Mouse (Mus musculus) CH12.LX (cell line): Measurements from ENCODE around the gene Ebf1. TPM values are rescaled to one million over a fixed set of nuclear protein-coding genes. Genes with fewer than 3 reads are reported as not detected.

Source experiments
- DNase-seq: peaks from one replicate; pipeline ENCODE4 v3.0.0-alpha.2; 2013; ENCODE audit errors: extremely low read depth
- H3K27ac ChIP-seq: 2 replicates; pipeline ENCODE4 v1.5.1; 2012; ENCODE audit warnings: low read depth, mild to moderate bottlenecking, control low read depth, moderate library complexity; ENCODE audit not compliant: insufficient read depth
- H3K27me3 ChIP-seq: replicated peaks from 2 replicates; pipeline ENCODE3; 2012; ENCODE audit warnings: inconsistent platforms
- H3K36me3 ChIP-seq, 2 experiments: replicated peaks in 1 of 2; 2 replicates each; pipeline versions ENCODE3 to v1.6.1; 2012; ENCODE audit warnings: inconsistent platforms in 1 of 2, low read length in 1 of 2, mild to moderate bottlenecking in 1 of 2, mixed read lengths in 1 of 2, moderate library complexity in 1 of 2; ENCODE audit not compliant: control insufficient read depth in 1 of 2, insufficient read depth in 1 of 2
- H3K4me1 ChIP-seq, 2 experiments: 2 replicates each; pipeline ENCODE4 v1.6.1; 2012; ENCODE audit warnings: inconsistent platforms in 1 of 2, moderate library complexity in 1 of 2; ENCODE audit not compliant: insufficient read depth in 2 of 2, control insufficient read depth in 1 of 2
- H3K4me2 ChIP-seq: 2 replicates; pipeline ENCODE4 v1.6.1; 2012; ENCODE audit warnings: low read depth, mild to moderate bottlenecking, control low read depth; ENCODE audit not compliant: poor library complexity, insufficient read depth, severe bottlenecking
- H3K4me3 ChIP-seq, 3 experiments: fragments of 150-350 bp in 1 of 3; sonication (generic) in 1 of 3; replicated peaks in 1 of 3; 2 replicates each; pipeline versions ENCODE3 to v1.5.1; 2011 to 2012; ENCODE audit warnings: low read depth in 2 of 3, low read length in 2 of 3, mild to moderate bottlenecking in 2 of 3, moderate library complexity in 2 of 3, control low read depth in 1 of 3, improper control_type of control experiment in 1 of 3, inconsistent platforms in 1 of 3, mixed read lengths in 1 of 3; ENCODE audit not compliant: poor library complexity in 1 of 3
- H3K79me2 ChIP-seq: replicated peaks from 2 replicates; pipeline ENCODE4 v1.6.1; 2012; ENCODE audit warnings: mild to moderate bottlenecking, moderate library complexity; ENCODE audit not compliant: control insufficient read depth, poor library complexity, insufficient read depth, severe bottlenecking; ENCODE audit errors: extremely low read depth
- H3K9ac ChIP-seq: 2 replicates; pipeline ENCODE4 v1.6.1; 2012; ENCODE audit warnings: low read depth, mild to moderate bottlenecking, control low read depth, moderate library complexity; ENCODE audit not compliant: insufficient read depth
- H3K9me3 ChIP-seq: replicated peaks from 2 replicates; pipeline ENCODE3; 2012; ENCODE audit warnings: low read length, inconsistent platforms, mixed read lengths
- BHLHE40 ChIP-seq: IDR thresholded peaks from 2 replicates; pipeline ENCODE4 v1.6.1; 2011; ENCODE audit warnings: mild to moderate bottlenecking, low read depth, low read length, improper control_type of control experiment
- CHD1 ChIP-seq: IDR thresholded peaks from 2 replicates; pipeline ENCODE4 v1.6.1; 2012; ENCODE audit warnings: low read depth, low read length, improper control_type of control experiment, inconsistent platforms
- CHD2 ChIP-seq: IDR thresholded peaks from 2 replicates; pipeline ENCODE4 v1.6.1; 2011; ENCODE audit warnings: low read length, improper control_type of control experiment
- E2F4 ChIP-seq: IDR thresholded peaks from 2 replicates; pipeline ENCODE4 v1.6.1; 2011; ENCODE audit warnings: low read depth, low read length, improper control_type of control experiment; ENCODE audit not compliant: insufficient replicate concordance
- EP300 ChIP-seq: IDR thresholded peaks from 2 replicates; pipeline ENCODE4 v1.6.1; 2011; ENCODE audit warnings: low read length, improper control_type of control experiment
- GABPA ChIP-seq: IDR thresholded peaks from 2 replicates; pipeline ENCODE4 v1.6.1; 2012; ENCODE audit warnings: low read depth, low read length, improper control_type of control experiment, inconsistent platforms; ENCODE audit not compliant: insufficient replicate concordance
- HCFC1 ChIP-seq: IDR thresholded peaks from 2 replicates; pipeline ENCODE4 v1.6.1; 2012; ENCODE audit warnings: low read depth, mild to moderate bottlenecking, inconsistent platforms, low read length, improper control_type of control experiment
- JUN ChIP-seq: IDR thresholded peaks from 2 replicates; pipeline ENCODE4 v1.6.1; 2011; ENCODE audit warnings: low read depth, mild to moderate bottlenecking, low read length, improper control_type of control experiment, moderate library complexity; ENCODE audit not compliant: insufficient read depth
- JUND ChIP-seq: conservative IDR thresholded peaks from 2 replicates; pipeline ENCODE4 v1.6.1; 2011; ENCODE audit warnings: low read depth, low read length, improper control_type of control experiment
- KAT2A ChIP-seq: IDR thresholded peaks from 2 replicates; pipeline ENCODE4 v1.6.1; 2012; ENCODE audit warnings: low read length, improper control_type of control experiment, inconsistent platforms; ENCODE audit not compliant: insufficient replicate concordance
- MAZ ChIP-seq: IDR thresholded peaks from 2 replicates; pipeline ENCODE4 v1.6.1; 2012; ENCODE audit warnings: low read depth, mild to moderate bottlenecking, inconsistent platforms, low read length, improper control_type of control experiment, moderate library complexity
- NELFE ChIP-seq: IDR thresholded peaks from 2 replicates; pipeline ENCODE4 v1.6.1; 2011; ENCODE audit warnings: low read depth, low read length, improper control_type of control experiment
- PAX5 ChIP-seq: IDR thresholded peaks from 2 replicates; pipeline ENCODE4 v1.6.1; 2012; ENCODE audit warnings: low read length, inconsistent platforms, mixed read lengths
- POLR2A ChIP-seq: IDR thresholded peaks from 2 replicates; pipeline ENCODE4 v1.6.1; 2011; ENCODE audit warnings: low read depth, mild to moderate bottlenecking, improper control_type of control experiment, low read length
- RAD21 ChIP-seq: IDR thresholded peaks from 2 replicates; pipeline ENCODE4 v1.6.1; 2011; ENCODE audit warnings: low read depth, mild to moderate bottlenecking, low read length, improper control_type of control experiment, moderate library complexity
- RCOR1 ChIP-seq: conservative IDR thresholded peaks from 2 replicates; pipeline ENCODE4 v1.6.1; 2012; ENCODE audit warnings: low read depth, mild to moderate bottlenecking, inconsistent platforms, low read length, improper control_type of control experiment
- SIN3A ChIP-seq: IDR thresholded peaks from 2 replicates; pipeline ENCODE4 v1.6.1; 2012; ENCODE audit warnings: low read length, improper control_type of control experiment, inconsistent platforms
- SMC3 ChIP-seq: IDR thresholded peaks from 2 replicates; pipeline ENCODE4 v1.6.1; 2011; ENCODE audit warnings: low read depth, low read length, improper control_type of control experiment
- TBP ChIP-seq: conservative IDR thresholded peaks from 2 replicates; pipeline ENCODE4 v1.6.1; 2011; ENCODE audit warnings: low read depth, low read length, improper control_type of control experiment
- UBTF ChIP-seq: IDR thresholded peaks from 2 replicates; pipeline ENCODE4 v1.6.1; 2012; ENCODE audit warnings: low read depth, mild to moderate bottlenecking, inconsistent platforms, low read length, improper control_type of control experiment, moderate library complexity
- USF1 ChIP-seq: IDR thresholded peaks from 2 replicates; pipeline ENCODE4 v1.6.1; 2014; ENCODE audit warnings: low read depth, mild to moderate bottlenecking, inconsistent platforms, low read length, improper control_type of control experiment
- USF2 ChIP-seq: conservative IDR thresholded peaks from 2 replicates; pipeline ENCODE4 v1.6.1; 2011; ENCODE audit warnings: low read depth, low read length, improper control_type of control experiment
- ZC3H11A ChIP-seq: IDR thresholded peaks from 2 replicates; pipeline ENCODE4 v1.6.1; 2012; ENCODE audit warnings: low read depth, mild to moderate bottlenecking, inconsistent platforms, low read length, improper control_type of control experiment
- ZKSCAN1 ChIP-seq: IDR thresholded peaks from 2 replicates; pipeline ENCODE4 v1.6.1; 2012; ENCODE audit warnings: low read depth, inconsistent platforms, low read length, improper control_type of control experiment, borderline replicate concordance
- ZNF384 ChIP-seq: IDR thresholded peaks from 2 replicates; pipeline ENCODE4 v1.6.1; 2012; ENCODE audit warnings: low read depth, low read length, improper control_type of control experiment, inconsistent platforms
- dilution Hi-C: fragments of 300-500 bp; cut with MboI; formaldehyde crosslinking; loops from 2 replicates; pipeline ENCODE4 v1.14.3; 2020; ENCODE audit warnings: low sequenced_read_pairs; ENCODE audit not compliant: extremely low pct_unique_long_range_greater_than_20kb, extremely low pct_ligation_motif_present
- in situ Hi-C: fragments of 300-500 bp; cut with MboI; formaldehyde crosslinking; loops from 3 replicates; pipeline ENCODE4 v1.14.3; 2019; ENCODE audit warnings: low sequenced_read_pairs, low pct_ligation_motif_present, low pct_unique_long_range_greater_than_20kb, mixed read lengths
- polyA plus RNA-seq: library from polyadenylated mRNA; unstranded; fragments of >175 nt; gene quantifications from 2 replicates; pipeline ENCODE4 v1.2.1, GENCODE M21; 2012; ENCODE audit warnings: low read depth; ENCODE audit not compliant: insufficient read length
- total RNA-seq, 2 experiments: library from RNA; depleted of rRNA; stranded (reverse); fragments of 300-350 nt in 1 of 2; fragments of >200 nt in 1 of 2; gene quantifications; 2 replicates each; pipeline ENCODE4 v1.2.3; 2012 to 2014

Gene Ebf1
- total and polyA plus RNA-seq, 3 experiments, result 37.8 to 60.7 (median 42.8) TPM

- H3K79me2 ChIP-seq, result no peaks in the 10 kb centered on the region
- no peak overlapping the region for H3K4me2 ChIP-seq
- H3K4me1 ChIP-seq, result no peaks in the 10 kb centered on the region
- peaks cover 8% of the 10 kb centered on the region for H3K9me3 ChIP-seq
- no peak overlapping the region for H3K27ac ChIP-seq
- H3K9ac ChIP-seq, result no peak overlapping the region
- H3K27me3 ChIP-seq, result no peaks in the 10 kb centered on the region
- in situ Hi-C loops, result no loop called here
- no peak overlapping the region for H3K4me3 ChIP-seq
- dilution Hi-C loops, result no loop called here
- no peak for DNase-seq
- no peak for TF ChIP-seq JUN
- TF ChIP-seq RAD21, result no peak
- TF ChIP-seq RCOR1, result no peak
- no peak for TF ChIP-seq CHD2
- TF ChIP-seq E2F4, result no peak
- no peak for TF ChIP-seq USF2
- no peak for TF ChIP-seq USF1
- no peak for TF ChIP-seq UBTF
- TF ChIP-seq ZKSCAN1, result no peak
- TF ChIP-seq GABPA, result no peak
- no peak for TF ChIP-seq TBP
- no peak for TF ChIP-seq NELFE
- no peak for TF ChIP-seq SMC3
- no peak for TF ChIP-seq MAZ
- TF ChIP-seq ZC3H11A, result no peak
- H3K36me3 ChIP-seq, result peaks cover 28 to 80% of the 10 kb centered on the region in 2 experiments
Observed at GRCm38 (mm10) chr11:44917059-44917458, 299.9 kb downstream of the Ebf1 start.

- Histone ChIP-seq H3K36me3 (peaks cover 50 to 92% of the 10 kb centered on the region in 2 experiments), H3K27me3 (no peaks in the 10 kb centered on the region), H3K27ac (no peak overlapping the region), H3K4me1 (peaks cover 0 to 4% of the 10 kb centered on the region in 2 experiments; a peak in 1 of 4 replicates), H3K9me3 (peaks cover 8% of the 10 kb centered on the region), H3K4me2 (no peak overlapping the region), H3K79me2 (no peaks in the 10 kb centered on the region)
- in situ Hi-C loops, result no loop called here
- dilution Hi-C loops, result no loop called here
- TF ChIP-seq JUND (no peak), BHLHE40 (no peak), E2F4 (no peak), RAD21 (no peak), CHD1 (no peak), SIN3A (no peak), HCFC1 (no peak), JUN (no peak), KAT2A (no peak), MAZ (no peak), USF1 (no peak), POLR2A (no peak), EP300 (no peak), UBTF (no peak), RCOR1 (no peak), ZNF384 (no peak), PAX5 (no peak)
- TF ChIP-seq, all 38 proteins: peak for 0
- H3K9ac ChIP-seq, result no peak overlapping the region
- DNase-seq, result no peak
- no peak overlapping the region for H3K4me3 ChIP-seq
Observed at GRCm38 (mm10) chr11:44923138-44923537, 306.0 kb downstream of the Ebf1 start.
